Mouse (Mus musculus) liver, embryonic 14.5 days (tissue): Measurements from ENCODE around the gene Ffar4. TPM values are rescaled to one million over a fixed set of nuclear protein-coding genes. Genes with fewer than 3 reads are reported as not detected.
A peak's percentile ranks its signal among the peaks of the same experiment; 100 is the strongest.

Experiments
- ATAC-seq: fragments of 200-750 bp; cut with Nextera tagmentation; 2 replicates; pipeline ENCODE4 v1.8.0; 2017; ENCODE audit warnings: moderate number of reproducible peaks, mild to moderate bottlenecking, moderate library complexity; ENCODE audit not compliant: insufficient read depth
- DNase-seq, 3 experiments: peaks; one replicate each; pipeline ENCODE4 v3.0.0-alpha.2; 2012 to 2013; ENCODE audit warnings: low read depth in 3 of 3, low spot score in 3 of 3
- H3K27ac ChIP-seq: fragments of 300-500 bp; sonication (generic); 2 replicates; pipeline ENCODE4 v1.5.1; 2014; ENCODE audit warnings: moderate library complexity, mild to moderate bottlenecking, control low read depth, inconsistent platforms
- H3K27me3 ChIP-seq: fragments of 300-500 bp; sonication (generic); 2 replicates; pipeline ENCODE4 v1.6.1; 2014; ENCODE audit warnings: mild to moderate bottlenecking, low read length, moderate library complexity; ENCODE audit not compliant: control insufficient read depth, insufficient read depth
- H3K36me3 ChIP-seq: fragments of 300-500 bp; sonication (generic); replicated peaks from 2 replicates; pipeline ENCODE4 v1.6.1; 2014; ENCODE audit warnings: low read depth; ENCODE audit not compliant: control insufficient read depth, insufficient read depth
- H3K4me1 ChIP-seq, 2 experiments: fragments of 200-500 bp in 1 of 2; fragments of 300-500 bp in 1 of 2; sonication (generic) in 1 of 2; replicated peaks; 2 replicates each; pipeline ENCODE4 v1.6.1; 2012 to 2014; ENCODE audit warnings: antibody characterized with exemption in 1 of 2, inconsistent platforms in 1 of 2, low read length in 1 of 2; ENCODE audit not compliant: control insufficient read depth in 2 of 2, insufficient read depth in 2 of 2
- H3K4me2 ChIP-seq: fragments of 300-500 bp; sonication (generic); 2 replicates; pipeline ENCODE4 v1.6.1; 2014; ENCODE audit warnings: low read depth, mild to moderate bottlenecking, control low read depth, moderate library complexity
- H3K4me3 ChIP-seq, 2 experiments: fragments of 200-500 bp in 1 of 2; fragments of 300-500 bp in 1 of 2; sonication (generic) in 1 of 2; 2 replicates each; pipeline ENCODE4 v1.5.1; 2012 to 2014; ENCODE audit warnings: low read depth in 2 of 2, low read length in 2 of 2, mild to moderate bottlenecking in 2 of 2, control low read depth in 1 of 2, inconsistent platforms in 1 of 2, moderate library complexity in 1 of 2; ENCODE audit not compliant: insufficient read depth in 1 of 2
- H3K9ac ChIP-seq: fragments of 300-500 bp; sonication (generic); replicated peaks from 2 replicates; pipeline ENCODE4 v1.6.1; 2014; ENCODE audit warnings: mild to moderate bottlenecking, control low read depth, moderate library complexity
- H3K9me3 ChIP-seq: fragments of 300-500 bp; sonication (generic); 2 replicates; pipeline ENCODE4 v1.6.1; 2016; ENCODE audit warnings: low read length, mixed read lengths; ENCODE audit not compliant: control insufficient read depth
- CTCF ChIP-seq: IDR thresholded peaks from 2 replicates; pipeline ENCODE4 v1.5.1; 2016; ENCODE audit warnings: antibody characterized with exemption, low read depth, control low read depth
- EP300 ChIP-seq: IDR thresholded peaks from 2 replicates; pipeline ENCODE4 v1.6.1; 2016; ENCODE audit warnings: antibody characterized with exemption, low read depth
- WGBS: fragments of 180-500 bp; shearing (Covaris S2); extraction: QIAGEN DNeasy Blood & Tissue Kit; methylation state at CpG from one replicate; pipeline ENCODE4 v1.1.7; 2014; ENCODE audit not compliant: insufficient replicate concordance; 5-methylcytosine and 5-hydroxymethylcytosine counted together
- polyA plus RNA-seq, 2 experiments: library from polyadenylated mRNA; depleted of rRNA in 1 of 2; stranded (reverse) in 1 of 2; unstranded in 1 of 2; fragments of >200 nt; fragmentation: Nextera tagmentation in 1 of 2; extraction: Ambion mirVana in 1 of 2; gene quantifications; 2 replicates each; pipeline versions ENCODE4 v1.2.1 to v1.2.3; 2012 to 2014

Gene Ffar4
- polyA plus RNA-seq, 2 experiments: 0.07 TPM; not detected in 1

DNA sequence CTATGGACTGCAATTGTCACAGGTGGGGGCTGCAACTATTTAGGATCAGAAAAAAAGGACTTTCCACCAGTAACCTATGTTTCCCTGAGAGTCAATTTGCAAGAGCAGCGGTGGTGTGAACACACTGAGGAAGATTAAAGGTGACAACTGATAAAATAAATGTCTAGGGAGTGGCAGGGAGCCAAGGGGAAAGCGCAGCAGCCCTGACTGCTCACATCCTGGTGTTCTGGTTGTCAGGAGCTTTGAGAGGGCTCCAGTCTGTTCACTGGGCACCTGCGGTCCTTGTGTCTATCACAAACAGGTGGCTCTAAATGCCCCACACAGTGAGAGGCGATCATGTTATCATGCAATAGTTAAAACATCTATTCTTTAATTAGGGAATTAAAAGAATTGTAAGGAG lies 15.7 kb downstream of the Ffar4 start:
- no peak overlapping the region for H3K27ac ChIP-seq
- 38% methylated on average over 4 of the region's 4 CpGs for WGBS
- H3K9me3 ChIP-seq: no peaks in the 10 kb centered on the region

DNA sequence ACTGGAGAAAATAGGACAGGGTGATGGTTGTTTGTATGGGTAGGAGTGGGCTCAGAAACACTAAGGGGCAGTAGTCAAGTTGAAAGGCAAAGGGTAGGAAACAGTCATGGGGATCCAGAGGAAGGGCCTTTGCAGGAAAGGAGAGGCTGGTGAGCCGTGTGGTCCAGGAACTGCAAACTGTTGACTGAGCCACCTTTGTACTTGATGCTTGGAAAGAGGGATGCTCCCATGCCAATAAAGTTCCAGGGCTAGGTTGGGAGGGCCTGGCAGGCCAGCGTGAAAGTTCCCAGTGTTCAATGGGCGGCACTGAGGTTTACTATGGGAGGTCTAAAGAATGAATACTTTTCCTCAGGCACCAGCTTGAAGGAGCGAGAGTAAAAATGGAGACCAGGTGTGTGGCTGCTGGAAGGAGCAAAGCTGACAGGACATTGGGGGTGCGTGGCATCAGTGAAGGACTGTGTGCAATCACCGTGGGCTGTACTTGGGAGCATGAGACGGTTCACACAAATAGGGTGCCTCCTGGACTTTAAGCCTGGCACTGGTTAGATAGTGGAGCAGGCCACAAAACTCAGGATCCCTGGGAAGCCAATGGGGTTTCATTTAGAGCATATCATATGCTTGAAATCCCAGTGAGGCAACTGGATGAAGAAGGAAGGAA lies 18.1 kb downstream of the Ffar4 start:
- ATAC-seq: peak; percentile 35; the same call in 1 of the 2 replicates
- WGBS: 62% methylated on average over 7 of the region's 7 CpGs
- Histone ChIP-seq H3K4me2 (no peak overlapping the region), H3K4me3 (no peak overlapping the region), H3K27me3 (no peaks in the 10 kb centered on the region), H3K36me3 (no peaks in the 10 kb centered on the region), H3K27ac (no peak overlapping the region), H3K9ac (no peak overlapping the region), H3K9me3 (no peaks in the 10 kb centered on the region), H3K4me1 (no peaks in the 10 kb centered on the region; a peak in 1 of 4 replicates)
- DNase-seq: no peak
- TF ChIP-seq CTCF (no peak), EP300 (no peak)

More for the DNA sequence above, 15.7 kb downstream of the Ffar4 start:
- TF ChIP-seq EP300 (no peak), CTCF (no peak)
- ATAC-seq: no peak
- Histone ChIP-seq H3K27me3 (no peaks in the 10 kb centered on the region), H3K4me3 (no peak overlapping the region), H3K4me1 (no peaks in the 10 kb centered on the region; a peak in 1 of 4 replicates), H3K4me2 (no peak overlapping the region), H3K36me3 (no peaks in the 10 kb centered on the region), H3K9ac (no peak overlapping the region)
- DNase-seq: no peak

DNA sequence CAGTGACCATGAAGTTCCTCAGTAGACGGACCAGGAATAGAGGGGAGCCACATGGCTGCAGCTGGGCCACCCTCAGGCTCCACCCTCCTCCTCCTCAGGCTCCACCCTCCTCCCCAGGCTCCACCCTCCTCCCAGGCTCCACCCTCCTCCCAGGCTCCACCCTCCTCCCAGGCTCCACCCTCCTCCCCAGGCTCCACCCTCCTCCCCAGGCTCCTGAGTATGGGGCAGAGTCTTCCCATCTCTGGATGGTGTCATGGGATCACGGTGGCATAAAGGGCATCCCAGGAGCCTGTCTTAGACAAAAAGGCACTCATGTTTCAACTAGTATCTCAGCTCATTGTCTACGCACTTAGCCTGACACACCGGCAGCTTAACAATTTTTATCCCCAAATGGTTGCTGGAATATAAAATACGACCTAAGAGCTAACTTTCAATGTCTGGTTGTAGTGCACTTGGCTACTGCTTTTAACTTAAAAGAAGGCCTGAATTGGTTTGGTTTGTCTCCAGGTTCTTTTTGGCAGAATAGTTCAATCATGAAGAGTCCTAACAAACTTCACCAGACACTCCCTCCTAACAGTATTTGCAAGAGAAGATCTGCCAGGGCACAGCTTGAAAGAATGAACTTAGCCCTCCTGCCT lies 23.4 kb downstream of the Ffar4 start:
- peak; percentile 25; the same call in 1 of the 2 replicates for ATAC-seq
- H3K9ac ChIP-seq: no peak overlapping the region
- H3K4me3 ChIP-seq: no peak overlapping the region
- no peak for DNase-seq
- no peak overlapping the region for H3K27ac ChIP-seq
- no peaks in the 10 kb centered on the region for H3K9me3 ChIP-seq
- H3K4me2 ChIP-seq: no peak overlapping the region
- TF ChIP-seq EP300: no peak
- no peak for TF ChIP-seq CTCF
- 59% methylated on average over 5 of the region's 5 CpGs for WGBS
- peaks cover 14% of the 10 kb centered on the region for H3K27me3 ChIP-seq
- H3K4me1 ChIP-seq: no peaks in the 10 kb centered on the region
- no peaks in the 10 kb centered on the region for H3K36me3 ChIP-seq

DNA sequence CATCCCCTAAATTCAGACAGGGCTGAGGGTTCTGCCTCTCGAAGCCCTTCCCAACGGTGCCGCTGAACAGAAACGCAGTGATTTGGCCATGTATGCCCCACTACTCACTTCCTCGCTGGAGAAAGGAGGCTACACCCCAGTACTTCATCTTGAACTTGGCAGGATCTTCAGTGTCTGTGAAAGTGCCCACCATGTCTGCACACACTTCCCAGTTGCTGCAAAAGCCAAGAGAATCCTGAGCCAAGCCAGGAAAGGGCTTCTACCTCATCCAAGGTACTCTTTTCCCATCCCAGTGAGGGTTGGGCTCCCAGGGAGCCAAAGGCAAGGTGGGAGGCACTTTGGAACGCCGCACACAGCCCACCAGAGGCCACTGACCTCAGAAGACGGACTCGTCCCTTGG lies 27.1 kb downstream of the Ffar4 start:
- Histone ChIP-seq H3K4me2 (peak overlapping the region; percentile 8; the same call in 1 of the 2 replicates), H3K36me3 (no peaks in the 10 kb centered on the region), H3K9ac (peak overlapping the region; percentile 47), H3K27me3 (peaks cover 18% of the 10 kb centered on the region), H3K4me3 (peak overlapping the region; percentile 43 to 67), H3K9me3 (no peaks in the 10 kb centered on the region), H3K4me1 (0 out of 4 replicates have a peak, but pooled peaks cover 0 to 2% of the 10 kb centered on the region in 2 experiments), H3K27ac (no peak overlapping the region)
- no peak for DNase-seq
- TF ChIP-seq CTCF: no peak
- TF ChIP-seq EP300: no peak
- no peak for ATAC-seq
- 20% methylated on average over 9 of the region's 9 CpGs for WGBS
